10 mouse cellular contexts compared by ENCODE assay signal in the genomic region with DNA sequence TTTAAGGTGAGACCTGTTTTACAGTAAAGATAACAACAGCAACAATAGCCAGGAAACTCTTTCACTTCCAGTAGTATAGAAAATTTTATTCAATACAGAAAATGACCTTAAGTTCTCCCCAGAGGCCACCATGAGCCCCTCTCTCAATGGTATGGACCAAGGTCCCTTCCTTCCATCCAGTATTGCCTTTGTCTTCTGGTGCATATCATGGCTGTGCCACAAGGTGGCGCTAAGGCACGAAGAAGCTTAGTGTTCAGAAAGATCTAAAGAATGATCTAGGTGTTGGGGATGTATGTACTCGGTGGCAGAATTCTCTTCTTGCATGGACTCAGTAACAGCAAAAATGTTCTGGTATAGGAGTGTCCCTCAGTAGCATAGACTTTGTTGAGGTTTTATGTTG. TPM values are rescaled to one million over a fixed set of nuclear protein-coding genes. Genes with fewer than 3 reads are reported as not detected.
"Had no signal": no experiment of that assay in that cellular context is flagged by ENCODE, and none has a peak within 500 bp of the region (broad histone marks: within the 10 kb centered on the region; RNA-seq: fewer than 3 reads in every experiment).

No protein-coding gene starts in this region.

RNA-seq across cellular contexts. Expression of a gene that starts 11.2 kb away (rescaled TPM):
- total RNA-seq: left cerebral cortex, adult 2 months; left cerebral cortex, adult 8-10 months; left cerebral cortex, postnatal 10 days; left cerebral cortex, postnatal 14 days; left cerebral cortex, postnatal 25 days; left cerebral cortex, postnatal 36 days; left cerebral cortex, postnatal 4 days; liver, adult 2 months; midbrain, postnatal 0 days; monocyte, adult 5-6 weeks had no signal

RNA-seq across cellular contexts. Expression of a gene that starts 21.8 kb away (rescaled TPM):
- total RNA-seq: liver, adult 2 months; monocyte, adult 5-6 weeks had no signal
